Mouse (Mus musculus): ENCODE measurements around the gene Has3.

GRCm38 (mm10) chr8:106929921-106930320, 59.9 kb downstream of the Has3 start:
- TF ChIP-seq CTCF (IDR thresholded peaks at IDR 0.05; ENCODE audit: low read depth, low read length) (no peak), TAL1 (conservative IDR thresholded peaks at IDR 0.05; ENCODE audit: low read depth, low read length) (no peak)
